Mouse (Mus musculus) kidney, adult 2 months (tissue): ENCODE measurements around the gene Uaca. TPM values are rescaled to one million over a fixed set of nuclear protein-coding genes. Genes with fewer than 3 reads are reported as not detected.

Source experiments
- DNase-seq: peaks from one replicate; pipeline ENCODE4 v3.0.0; 2021
- H3K27ac ChIP-seq: fragments of 200-500 bp; 2 replicates; pipeline ENCODE4 v1.5.1; 2012; ENCODE audit warnings: low read depth, low read length, control low read depth, inconsistent platforms; ENCODE audit not compliant: insufficient read depth
- H3K27me3 ChIP-seq: fragments of 200-500 bp; replicated peaks from 2 replicates; pipeline ENCODE4 v1.6.1; 2012; ENCODE audit warnings: mild to moderate bottlenecking, moderate library complexity, low read length, inconsistent platforms; ENCODE audit not compliant: control insufficient read depth, insufficient read depth
- H3K36me3 ChIP-seq: fragments of 200-500 bp; 2 replicates; pipeline ENCODE4 v1.6.1; 2012; ENCODE audit warnings: mild to moderate bottlenecking, moderate library complexity, low read length, inconsistent platforms; ENCODE audit not compliant: control insufficient read depth, insufficient read depth
- H3K4me1 ChIP-seq: fragments of 200-500 bp; 2 replicates; pipeline ENCODE4 v1.6.1; 2011; ENCODE audit warnings: low read length; ENCODE audit not compliant: control insufficient read depth, insufficient read depth
- H3K4me3 ChIP-seq: fragments of 200-500 bp; 2 replicates; pipeline ENCODE4 v1.5.1; 2011; ENCODE audit warnings: mild to moderate bottlenecking, low read depth, low read length, control low read depth; ENCODE audit not compliant: insufficient read depth
- CTCF ChIP-seq: fragments of 200-500 bp; conservative IDR thresholded peaks from 2 replicates; pipeline ENCODE4 v1.5.1; 2011; ENCODE audit warnings: low read depth, mild to moderate bottlenecking, control low read depth, low read length, moderate library complexity, mixed read lengths; ENCODE audit not compliant: insufficient read depth, insufficient read length
- POLR2A ChIP-seq: fragments of 200-500 bp; IDR thresholded peaks from one replicate; pipeline ENCODE4 v1.6.1; 2011; ENCODE audit warnings: low read depth, low read length, control low read depth
- WGBS: fragments of 180-500 bp; shearing (Covaris S2); methylation state at CpG from one replicate; pipeline ENCODE4 v1.1.7; 2018; 5-methylcytosine and 5-hydroxymethylcytosine counted together
- polyA plus RNA-seq: library from polyadenylated mRNA; depleted of rRNA; stranded (reverse); fragments of >200 nt; gene quantifications from 2 replicates; pipeline ENCODE4 v1.2.3, GENCODE M21; 2012

The Uaca gene
- polyA plus RNA-seq, 1 experiment: 16.4 TPM

DNA sequence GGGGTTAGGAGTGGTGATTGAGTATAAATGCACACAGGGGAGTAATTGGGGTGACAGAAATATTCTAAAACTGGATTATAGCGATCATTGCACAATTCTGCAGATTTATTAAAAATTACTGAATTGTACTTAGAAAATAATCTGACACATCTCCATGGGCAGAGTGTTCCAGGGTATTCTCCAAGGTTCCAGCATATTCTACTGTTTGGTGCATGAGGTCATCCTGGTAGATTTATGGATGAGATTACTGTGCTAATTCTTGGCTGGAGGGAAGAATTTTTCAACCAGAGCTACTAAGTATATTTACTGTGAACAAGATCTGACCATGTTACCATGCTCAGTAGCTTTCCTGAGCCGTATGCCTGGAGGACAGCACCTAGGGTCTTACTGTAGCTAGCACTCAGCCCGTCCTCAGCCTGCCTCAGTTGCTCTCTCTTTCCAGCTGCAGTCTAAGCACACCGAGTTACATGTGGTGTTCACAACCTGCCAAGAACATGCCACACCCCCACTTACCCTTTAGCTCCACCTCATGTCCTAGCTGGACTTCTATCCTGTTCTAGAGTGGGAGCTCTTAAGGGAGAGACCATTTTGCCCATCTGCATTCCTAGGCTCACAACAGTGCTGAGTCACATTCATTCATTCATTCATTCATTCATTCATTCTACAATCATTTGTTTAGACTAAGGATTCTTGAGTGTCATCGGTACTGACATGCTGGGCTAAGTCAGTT lies 104.1 kb downstream of the Uaca start:
- Histone ChIP-seq H3K27me3 (no peaks in the 10 kb centered on the region), H3K4me3 (no peak overlapping the region), H3K27ac (no peak overlapping the region), H3K4me1 (no peaks in the 10 kb centered on the region), H3K36me3 (no peaks in the 10 kb centered on the region)
- WGBS: 82% methylated on average over 5 of the region's 5 CpGs
- TF ChIP-seq POLR2A: no peak
- DNase-seq: no peak

DNA sequence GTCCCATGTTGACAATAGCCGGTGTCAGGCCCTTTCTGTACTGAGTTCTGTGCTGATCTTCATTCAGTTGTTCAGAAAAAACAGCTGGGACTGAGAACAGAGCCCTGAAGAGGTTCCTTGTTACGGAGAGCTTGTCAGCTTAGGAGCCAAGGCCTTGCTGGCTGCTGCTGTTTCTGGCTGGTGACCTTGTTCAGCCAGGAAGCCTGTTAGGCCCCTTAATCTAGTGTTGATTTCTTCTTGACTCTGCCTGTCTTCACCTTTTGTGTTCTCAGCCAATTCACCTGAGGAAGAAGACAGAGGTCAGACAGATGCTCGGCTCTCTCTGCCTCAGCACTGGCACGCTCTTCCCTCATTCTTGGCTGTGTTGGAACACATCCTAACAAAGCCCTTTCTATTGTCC lies 104.9 kb downstream of the Uaca start:
- no peak for DNase-seq
- TF ChIP-seq POLR2A (no peak), CTCF (no peak)
- Histone ChIP-seq H3K27me3 (no peaks in the 10 kb centered on the region; the same call in 1 of the 2 replicates), H3K4me1 (no peaks in the 10 kb centered on the region), H3K36me3 (no peaks in the 10 kb centered on the region), H3K4me3 (no peak overlapping the region), H3K27ac (no peak overlapping the region)
- WGBS: 87% methylated on average over 4 of the region's 4 CpGs

DNA sequence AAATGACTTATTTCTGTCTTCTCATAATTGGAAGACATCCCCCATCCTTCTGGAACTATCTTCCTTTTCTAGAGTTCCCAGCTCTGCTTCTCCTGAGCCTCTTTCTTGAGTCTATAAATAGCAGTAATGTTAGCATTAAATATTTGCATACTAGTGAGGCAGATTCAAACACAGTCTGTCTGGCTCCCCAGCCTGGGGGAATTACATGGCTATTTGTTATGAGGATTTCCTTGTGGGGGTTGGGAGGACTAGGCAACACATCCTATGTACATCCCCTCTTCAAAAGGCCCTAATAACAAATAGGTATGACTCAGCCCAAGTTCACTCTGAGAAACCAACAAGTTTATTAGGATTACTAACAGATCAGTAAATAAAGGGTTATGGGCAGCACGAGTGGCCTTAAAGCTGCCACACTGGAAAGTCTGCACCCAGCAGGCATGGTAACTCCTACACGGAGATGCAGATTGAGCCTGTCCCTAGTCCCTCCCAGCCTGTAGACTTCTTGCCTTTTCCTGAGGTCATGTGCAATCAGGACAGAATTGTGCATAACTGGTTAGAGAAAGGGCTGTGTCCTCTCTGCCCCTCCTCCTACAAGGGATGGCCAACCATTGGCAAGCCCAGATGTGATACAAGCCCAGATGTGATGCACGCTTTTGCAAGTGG lies 105.6 kb downstream of the Uaca start:
- no peak for DNase-seq
- H3K4me1 ChIP-seq: no peaks in the 10 kb centered on the region
- H3K4me3 ChIP-seq: no peak overlapping the region
- no peaks in the 10 kb centered on the region; the same call in 1 of the 2 replicates for H3K27me3 ChIP-seq
- TF ChIP-seq POLR2A (no peak), CTCF (no peak)
- H3K36me3 ChIP-seq: no peaks in the 10 kb centered on the region
- H3K27ac ChIP-seq: no peak overlapping the region
- 62% methylated on average over 3 of the region's 3 CpGs for WGBS

DNA sequence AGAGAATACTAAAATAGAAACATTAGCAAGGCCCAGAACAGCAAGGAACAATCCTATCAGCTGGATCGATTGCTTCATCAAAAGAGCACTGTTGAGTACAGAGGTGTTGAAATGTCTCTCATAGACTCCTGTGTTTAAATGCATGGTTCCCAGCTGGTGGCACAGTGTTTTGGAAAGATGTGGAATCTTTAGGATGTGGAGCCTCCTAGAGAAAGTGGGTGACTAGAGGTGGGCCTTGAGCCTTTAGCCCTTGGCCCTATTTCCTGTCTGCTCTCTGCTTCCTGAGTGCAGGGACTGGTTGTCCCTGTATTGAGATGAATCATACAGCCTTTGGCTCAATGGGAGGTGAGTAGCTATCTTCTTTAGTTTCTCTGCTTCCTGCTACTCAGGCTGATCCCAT lies 117.9 kb downstream of the Uaca start:
- no peak for DNase-seq
- TF ChIP-seq CTCF (no peak), POLR2A (no peak)
- no peaks in the 10 kb centered on the region for H3K36me3 ChIP-seq
- 93% methylated on average over 1 of the region's 1 CpGs for WGBS
- no peak overlapping the region for H3K4me3 ChIP-seq
- H3K27me3 ChIP-seq: no peaks in the 10 kb centered on the region; the same call in none of the 2 replicates
- H3K4me1 ChIP-seq: no peaks in the 10 kb centered on the region
- no peak overlapping the region for H3K27ac ChIP-seq

DNA sequence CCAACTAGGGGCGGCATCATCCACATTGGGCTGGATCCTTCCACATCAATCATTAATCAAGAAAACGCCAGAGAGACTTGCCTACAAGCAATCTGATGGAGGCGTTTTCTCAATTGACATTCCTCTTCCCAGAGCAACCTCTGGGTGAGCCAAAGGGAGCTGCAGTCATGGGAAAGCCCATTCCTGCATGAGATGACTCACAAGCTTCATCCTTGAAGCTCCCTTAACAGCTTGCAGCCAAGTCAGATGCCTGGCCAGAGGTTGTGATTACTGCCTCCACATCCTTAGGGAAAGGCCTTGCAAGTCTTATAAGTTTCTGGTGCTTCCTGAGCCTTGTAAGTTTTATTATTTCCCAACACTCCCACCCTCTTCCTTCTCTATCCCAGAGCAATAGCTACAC lies 119.3 kb downstream of the Uaca start:
- Histone ChIP-seq H3K27me3 (no peaks in the 10 kb centered on the region; the same call in none of the 2 replicates), H3K4me3 (no peak overlapping the region), H3K36me3 (no peaks in the 10 kb centered on the region), H3K27ac (no peak overlapping the region), H3K4me1 (no peaks in the 10 kb centered on the region)
- DNase-seq: no peak
- WGBS: 66% methylated on average over 3 of the region's 3 CpGs
- TF ChIP-seq CTCF (no peak), POLR2A (no peak)

DNA sequence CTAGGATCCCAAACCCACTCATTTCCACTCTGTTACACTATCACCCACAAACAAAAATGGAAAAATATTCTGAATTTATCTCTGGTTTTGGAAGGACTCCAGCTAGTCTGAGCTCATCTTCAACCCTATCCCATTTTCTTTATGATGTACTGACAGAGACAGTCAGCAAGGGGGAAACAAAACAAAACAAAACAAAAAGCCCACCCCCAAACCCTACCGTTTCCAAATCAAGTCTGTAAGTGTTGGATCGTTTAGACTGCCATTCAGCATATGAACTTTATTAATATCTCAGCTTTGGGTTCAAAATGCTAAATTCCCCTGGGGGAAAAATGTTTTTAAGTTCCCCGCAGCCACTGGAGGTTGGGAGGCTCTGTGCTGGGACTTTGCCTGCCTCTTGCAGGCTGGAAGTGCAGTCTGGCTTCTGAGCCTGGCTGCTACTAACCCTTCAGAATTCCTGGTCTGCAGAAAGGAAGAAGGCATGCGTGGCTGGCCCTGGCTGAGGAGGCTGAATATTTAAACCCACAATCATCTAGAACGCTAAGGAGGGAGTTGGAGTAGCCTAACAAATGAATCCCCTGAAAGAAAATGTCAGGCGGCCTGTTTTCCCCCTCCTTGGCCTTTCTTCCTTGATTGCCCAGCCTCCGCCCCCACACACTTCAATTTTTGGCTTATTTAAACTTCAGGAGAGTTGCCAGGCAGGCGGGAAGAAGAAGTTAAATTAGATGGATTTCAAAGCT lies 125.8 kb downstream of the Uaca start:
- DNase-seq: peak; percentile 3
- no peaks in the 10 kb centered on the region for H3K27me3 ChIP-seq
- no peaks in the 10 kb centered on the region for H3K36me3 ChIP-seq
- no peak for TF ChIP-seq POLR2A
- TF ChIP-seq CTCF: no peak
- no peak overlapping the region for H3K4me3 ChIP-seq
- 54% methylated on average over 8 of the region's 8 CpGs for WGBS
- no peak overlapping the region for H3K27ac ChIP-seq
- H3K4me1 ChIP-seq: no peaks in the 10 kb centered on the region

DNA sequence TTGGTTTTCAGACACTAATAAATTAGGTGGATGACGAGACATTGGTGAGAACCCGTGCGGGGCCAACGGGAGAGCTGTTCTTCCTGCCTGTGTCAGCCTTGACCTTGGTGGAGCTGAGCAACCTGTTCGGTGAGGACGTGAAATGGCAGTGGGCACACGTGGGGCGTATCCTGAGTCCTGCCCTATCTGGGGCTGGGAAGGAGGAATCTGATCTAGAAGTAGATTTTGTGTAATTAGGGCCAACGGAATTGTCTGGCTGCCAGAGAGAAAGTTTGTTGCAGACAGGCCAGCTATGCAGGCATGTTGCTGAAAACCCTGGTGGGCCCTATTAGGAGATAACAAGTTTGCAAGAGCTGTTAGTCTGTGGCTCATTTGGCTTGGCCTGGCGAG lies 126.3 kb downstream of the Uaca start:
- DNase-seq: peak; percentile 10
- no peak for TF ChIP-seq CTCF
- TF ChIP-seq POLR2A: no peak

More for the DNA sequence above, 126.3 kb downstream of the Uaca start:
- Histone ChIP-seq H3K27ac (no peak overlapping the region), H3K27me3 (no peaks in the 10 kb centered on the region), H3K4me3 (no peak overlapping the region), H3K36me3 (no peaks in the 10 kb centered on the region), H3K4me1 (no peaks in the 10 kb centered on the region)
- 46% methylated on average over 10 of the region's 10 CpGs for WGBS
